Mouse (Mus musculus): Measurements from ENCODE around the gene Hsd17b11.
A peak's percentile ranks its signal among the peaks of the same experiment; 100 is the strongest.

DNA sequence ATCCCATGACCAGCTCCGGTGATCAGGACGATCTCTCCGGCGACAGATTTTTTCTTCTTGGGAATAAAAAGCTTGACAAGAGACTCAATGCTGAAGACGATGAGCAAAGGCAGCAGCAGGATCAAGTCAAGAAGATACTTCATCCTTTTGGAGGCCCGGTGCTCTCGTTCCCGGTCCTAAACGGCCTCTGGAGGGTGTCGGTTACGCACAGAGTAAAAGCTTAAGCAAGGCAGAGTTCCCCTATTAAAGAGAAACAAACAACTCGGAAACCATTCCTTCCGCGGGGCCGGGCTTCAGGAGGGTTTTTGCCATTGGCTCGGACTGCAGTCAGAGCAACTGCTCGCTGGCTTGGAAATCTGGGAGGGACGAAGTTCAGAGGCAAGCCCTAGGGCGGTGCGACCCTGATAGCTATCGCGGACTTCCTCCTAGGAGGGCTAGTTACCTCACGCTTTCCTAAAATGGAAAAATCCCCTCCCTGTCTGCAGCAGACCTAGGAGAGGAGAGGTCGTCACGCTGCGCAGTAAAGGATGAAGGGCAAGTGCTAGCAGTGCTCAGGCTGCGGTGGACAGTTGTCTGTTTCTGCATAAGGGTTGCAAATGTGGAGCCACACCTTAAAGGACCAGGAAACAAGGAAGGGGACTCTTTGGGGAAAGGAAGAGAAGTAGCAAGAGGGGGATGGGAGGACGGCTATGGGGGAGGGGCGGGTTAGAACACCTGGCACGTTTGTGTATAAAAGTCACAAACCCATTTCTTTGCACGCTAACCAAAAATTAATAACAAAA is at the start of gene Hsd17b11:
- no peak for TF ChIP-seq CTCF (IDR thresholded peaks at IDR 0.05; ENCODE audit: extremely low read depth, insufficient read depth, low read length)
- peak; percentile 57 for TF ChIP-seq POLR2A (IDR thresholded peaks at IDR 0.05; ENCODE audit: extremely low read depth, insufficient read depth, low read length)
